Mouse (Mus musculus): ENCODE results near the gene Prr9. TPM values are rescaled to one million over a fixed set of nuclear protein-coding genes. Genes with fewer than 3 reads are reported as not detected.
A peak's percentile ranks its signal among the peaks of the same experiment; 100 is the strongest.

Gene Prr9
- not detected for total RNA-seq (2021)

- DNase-seq = no peak
Measured at GRCm38 (mm10) chr3:92123847-92124246, at the start of gene Prr9. Gene Prr9, minus strand, starts transcription at chr3:92123947.

- no peak for DNase-seq
Measured at GRCm38 (mm10) chr3:92169847-92170246, 46.1 kb upstream of the Prr9 start.

GRCm38 (mm10) chr3:92153322-92153721 is 29.6 kb upstream of the Prr9 start:
- peak; percentile 38 for DNase-seq

- DNase-seq = peak; percentile 36
Measured at GRCm38 (mm10) chr3:92150631-92151277, 27.0 kb upstream of the Prr9 start.

- DNase-seq = no peak
Measured at GRCm38 (mm10) chr3:92147913-92148312, 24.2 kb upstream of the Prr9 start.

GRCm38 (mm10) chr3:92147420-92147819 is 23.7 kb upstream of the Prr9 start:
- no peak for DNase-seq

- DNase-seq = no peak
Measured at GRCm38 (mm10) chr3:92142644-92143043, 18.9 kb upstream of the Prr9 start, which contains the start of gene Lelp1. Gene Lelp1, minus strand, starts transcription at chr3:92142744.

GRCm38 (mm10) chr3:92120902-92121301 is 2.8 kb downstream of the Prr9 start:
- no peak for DNase-seq

GRCm38 (mm10) chr3:92117930-92118329 is 5.8 kb downstream of the Prr9 start:
- DNase-seq = no peak

- no peak for DNase-seq
Measured at GRCm38 (mm10) chr3:92111526-92111925, 12.2 kb downstream of the Prr9 start.

- no peak for DNase-seq
Measured at GRCm38 (mm10) chr3:92110790-92111189, 13.0 kb downstream of the Prr9 start.

- peak; percentile 36 for DNase-seq
Measured at GRCm38 (mm10) chr3:92106582-92106981, 17.2 kb downstream of the Prr9 start.

- no peak for DNase-seq
Measured at GRCm38 (mm10) chr3:92083042-92083441, 40.7 kb downstream of the Prr9 start, which contains the start of gene Lor. Gene Lor, minus strand, starts transcription at chr3:92083142.

GRCm38 (mm10) chr3:92081285-92081931 is 42.3 kb downstream of the Prr9 start:
- DNase-seq = peak; percentile 42

GRCm38 (mm10) chr3:92080462-92081284 is 43.1 kb downstream of the Prr9 start:
- peak; percentile 70 for DNase-seq

Other genes starting within 250 kb of the Prr9 start
- gene Pglyrp3, start 109.4 kb downstream of the Prr9 start, total RNA-seq (2021) = not detected
- under 1 TPM in 1 of 2 experiments, not detected in 1; 0.19 TPM for gene Lor, start 40.8 kb downstream of the Prr9 start, total RNA-seq (2021)
- gene Lelp1, start 18.8 kb upstream of the Prr9 start, total RNA-seq (2021) = not detected
- gene Sprr2a1, start 91.9 kb upstream of the Prr9 start, total RNA-seq (2021) = under 1 TPM in 1 of 2 experiments, not detected in 1; 0.19 TPM
- gene Sprr2a2, start 92.0 kb upstream of the Prr9 start, total RNA-seq (2021) = 1 to 10 TPM; 4.0 to 5.1 TPM
- gene Sprr2a3, start 161.5 kb upstream of the Prr9 start, total RNA-seq (2021) = not detected
- gene Sprr2b, start 192.7 kb upstream of the Prr9 start, total RNA-seq (2021) = not detected
- not detected for gene Sprr2d, start 215.2 kb upstream of the Prr9 start, total RNA-seq (2021)
- gene Sprr2e, start 228.2 kb upstream of the Prr9 start, total RNA-seq (2021) = not detected
- gene Sprr2f, start 241.2 kb upstream of the Prr9 start, total RNA-seq (2021) = not detected